Mouse (Mus musculus) CD4-positive helper T cell, adult 2 months (primary cell): Measurements from ENCODE around the gene Asap2.
A peak's percentile ranks its signal among the peaks of the same experiment; 100 is the strongest.

Experiments used
- DNase-seq: peaks from one replicate; pipeline ENCODE4 v3.0.0-alpha.2; 2012; ENCODE audit warnings: low read depth, missing footprints, low spot score

The Asap2 gene

DNA sequence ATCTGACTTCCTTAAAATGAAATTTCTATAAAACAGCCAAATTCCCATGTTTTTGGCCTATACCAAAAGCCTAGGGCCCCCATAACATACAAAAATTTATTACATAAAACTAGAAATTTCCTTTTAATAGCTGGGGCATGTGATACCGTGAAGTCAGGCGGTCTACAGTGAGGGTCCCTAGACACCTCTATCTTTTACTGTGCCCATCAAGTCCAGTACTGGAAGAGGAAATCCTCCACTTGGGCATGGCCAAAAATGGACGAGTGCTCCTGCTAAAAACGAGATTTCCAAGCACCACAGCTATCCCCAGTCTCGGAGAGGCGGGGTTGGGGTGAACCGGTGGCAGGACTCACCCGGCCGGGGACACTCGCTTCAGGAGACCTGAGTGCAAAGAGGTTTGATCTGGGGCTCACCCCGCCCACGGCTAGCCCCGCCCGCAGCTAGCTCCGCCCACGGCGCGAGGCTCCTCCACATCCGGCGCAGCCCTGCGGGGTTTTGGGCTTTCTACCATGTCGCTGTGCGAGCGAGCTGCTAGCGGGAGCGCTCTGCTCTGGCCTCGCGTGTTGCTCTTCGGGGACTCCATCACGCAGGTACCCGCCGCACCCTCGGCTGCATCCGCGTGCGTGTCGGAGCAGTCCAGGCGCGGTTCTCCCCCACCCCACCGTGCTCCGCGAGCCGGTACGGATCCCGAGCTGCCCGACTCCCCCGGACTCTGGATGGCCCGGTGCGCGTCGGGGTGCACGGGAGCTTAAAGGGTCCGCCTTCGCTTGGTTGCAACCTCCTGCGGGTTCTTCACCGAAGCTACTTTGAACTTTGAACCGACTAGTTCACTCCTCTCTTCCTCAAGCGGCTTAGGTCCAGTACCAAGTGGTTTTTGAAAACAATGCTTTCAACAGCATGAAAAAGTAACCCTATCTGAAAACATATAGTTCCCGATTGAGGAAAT is 325.9 kb downstream of the Asap2 start, which contains the start of gene Iah1:
Gene Iah1, plus strand, starts transcription at position 467 of the 946 bp plus-strand sequence.
- peak; percentile 92 for DNase-seq

DNA sequence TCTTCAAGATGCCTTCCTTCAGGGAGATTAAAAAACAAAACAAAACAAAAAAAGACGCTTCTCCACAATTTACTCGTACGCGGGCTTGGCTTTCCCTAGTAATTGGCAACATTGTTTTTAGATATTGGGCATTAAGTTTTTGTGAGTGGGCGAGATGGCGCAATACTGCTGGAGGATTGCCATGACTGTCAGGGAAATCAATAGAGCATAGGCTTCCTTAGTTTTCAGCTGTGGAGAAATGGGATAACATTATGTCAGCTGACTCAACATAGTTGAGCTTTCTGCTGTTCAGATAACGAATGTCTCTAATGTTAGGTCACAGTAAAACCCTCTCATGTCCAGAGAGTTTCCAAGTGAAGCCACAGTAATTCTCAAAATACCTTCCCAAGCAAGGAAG is 326.6 kb downstream of the Asap2 start:
- DNase-seq: peak; percentile 11

DNA sequence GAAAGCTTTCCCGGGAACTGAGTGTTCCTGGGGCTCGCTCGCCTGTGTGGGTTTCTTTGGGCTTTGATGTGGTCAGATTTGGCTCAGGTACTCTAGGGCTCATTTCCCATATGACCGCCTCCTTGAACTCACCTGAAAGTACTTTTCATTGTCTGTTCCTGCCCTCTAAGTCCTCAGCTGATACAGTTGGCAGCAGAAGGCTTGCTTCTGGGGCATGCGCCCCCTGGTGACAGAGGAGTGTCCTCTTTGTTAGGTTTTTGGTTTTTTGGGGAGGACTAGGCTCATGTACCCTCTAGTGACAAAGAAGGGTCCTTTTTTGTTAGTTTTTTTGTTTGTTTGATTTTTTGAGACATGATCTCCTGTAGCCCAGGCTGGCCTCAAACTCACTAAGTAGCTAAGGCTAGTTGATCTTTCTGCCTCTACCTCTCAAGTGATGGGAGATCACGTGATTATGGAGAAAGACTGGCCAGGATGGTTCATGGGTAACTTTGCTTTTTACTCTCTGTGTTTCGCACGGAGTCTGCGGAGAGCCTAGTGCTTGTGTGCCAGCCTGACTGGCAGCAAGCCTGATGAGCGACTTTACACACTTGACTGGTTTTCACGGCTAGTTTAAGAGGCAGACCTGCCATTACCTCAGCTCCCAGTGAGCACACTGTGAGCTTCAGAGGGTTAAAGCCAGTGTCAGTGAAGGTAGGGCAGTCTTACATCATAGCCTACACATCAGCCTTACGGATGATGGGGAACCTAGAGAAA is 328.1 kb downstream of the Asap2 start:
- peak; percentile 78 for DNase-seq
